Mouse (Mus musculus) right cerebral cortex, adult 2 months (tissue): ENCODE data around the gene Phf12.

Source experiments
- DNase-seq, 2 experiments: peaks; one replicate each; pipeline ENCODE4 v3.0.0; 2021 to 2022; ENCODE audit warnings: low spot score in 2 of 2

The Phf12 gene

DNA sequence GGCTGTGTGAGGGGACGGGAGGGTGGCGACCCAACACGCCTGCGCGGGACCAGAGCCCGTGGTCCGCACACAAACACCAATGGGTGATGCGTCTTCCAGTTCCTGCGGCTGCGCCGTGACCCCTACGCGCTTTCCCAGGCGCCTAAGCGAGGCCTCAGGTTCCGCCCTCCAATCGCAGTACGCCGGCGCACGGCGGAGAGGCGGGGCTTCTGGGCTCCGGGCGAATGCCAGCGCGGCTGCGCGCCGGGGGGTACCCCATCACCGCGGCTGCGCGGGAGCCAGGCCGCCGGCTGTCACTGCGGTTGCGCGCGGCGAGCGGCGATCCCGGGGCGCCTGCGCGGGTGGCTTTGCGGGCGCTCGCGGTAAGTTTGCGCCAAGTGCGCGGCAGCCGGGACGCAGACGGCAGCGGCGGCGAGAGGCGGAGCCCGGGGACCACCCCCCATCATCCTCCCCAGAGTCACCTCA, at the start of gene Phf12:
Phf12 (plus strand) TSS at position 314 of the 465 bp plus-strand sequence.
- peak; percentile 99 to 100 for DNase-seq

DNA sequence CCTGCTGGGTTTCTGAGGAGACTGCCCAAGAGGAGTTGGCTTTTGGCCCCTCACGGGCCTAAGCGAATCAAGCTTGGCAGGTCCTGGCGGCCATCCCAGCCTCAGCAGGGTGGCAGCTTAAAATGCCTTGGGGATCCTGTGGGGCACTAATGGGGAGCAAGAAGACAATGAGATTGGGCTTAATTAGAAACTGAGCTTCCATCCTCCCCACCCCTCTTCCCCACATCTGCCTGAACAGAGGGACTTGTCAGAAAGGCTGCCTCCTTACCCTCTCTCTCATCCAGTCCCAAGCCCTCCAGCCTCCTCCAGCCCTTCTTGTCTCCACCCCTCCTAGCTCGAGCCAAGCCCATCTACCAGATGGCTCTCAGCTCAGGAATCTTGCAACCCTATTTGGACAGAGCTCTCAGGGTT, 48.4 kb upstream of the Phf12 start:
- no peak for DNase-seq

DNA sequence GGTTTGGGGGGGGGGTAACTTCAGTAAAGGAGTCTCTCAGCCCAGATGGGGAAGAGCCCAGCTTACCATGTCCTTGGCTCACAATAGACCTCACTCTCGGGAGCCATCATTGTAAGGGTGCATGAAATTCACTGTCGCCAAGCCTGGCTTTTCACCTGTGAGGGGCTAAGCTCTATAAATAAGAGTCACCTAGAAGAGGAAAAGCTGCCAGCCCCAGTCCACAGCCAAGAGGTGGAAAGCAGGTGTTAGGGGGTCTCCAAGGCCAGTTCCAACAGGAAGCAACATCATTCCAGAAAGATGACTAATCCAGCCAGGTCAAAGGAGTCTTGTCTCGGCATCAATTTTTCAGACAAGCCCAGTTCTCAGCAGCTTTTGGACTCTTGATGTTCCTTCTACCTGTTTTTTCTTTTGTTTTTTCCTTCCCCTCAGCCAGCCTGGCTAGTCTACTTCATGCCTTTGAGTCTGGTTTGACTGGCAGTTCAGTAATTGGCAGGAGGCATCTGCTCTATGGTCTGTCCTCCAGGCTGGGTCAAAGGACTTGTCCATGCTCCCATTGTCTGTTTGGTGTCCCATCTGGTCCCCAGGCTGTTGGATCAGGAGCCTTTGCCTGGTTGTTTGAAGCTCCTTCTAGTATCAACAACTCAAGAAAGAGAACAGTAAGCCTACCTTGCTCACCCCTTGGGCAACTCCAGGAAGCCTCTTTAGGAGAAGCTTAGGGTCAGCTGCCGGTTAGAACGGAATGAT, 47.8 kb upstream of the Phf12 start:
- DNase-seq: no peak

DNA sequence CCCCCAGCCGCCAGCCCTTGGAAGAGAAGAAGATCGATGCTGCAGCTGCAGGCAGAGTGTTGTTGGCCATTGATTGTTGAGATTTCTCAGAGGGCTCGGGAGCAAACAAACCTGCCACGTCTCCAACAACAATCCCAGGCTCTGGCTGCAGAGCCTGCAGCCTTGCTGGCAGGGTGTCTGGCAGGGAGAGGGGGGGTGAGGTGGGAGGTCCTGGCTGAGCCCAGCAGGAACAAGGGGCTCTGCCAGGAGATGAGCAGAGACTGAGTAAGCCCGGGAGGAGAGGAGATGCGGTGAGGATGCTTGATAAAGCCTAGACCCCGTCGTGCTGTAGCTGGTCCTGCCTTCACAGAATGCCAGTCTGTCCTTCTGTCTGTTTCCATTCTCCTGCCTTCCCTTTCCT, 45.7 kb upstream of the Phf12 start:
- no peak for DNase-seq

DNA sequence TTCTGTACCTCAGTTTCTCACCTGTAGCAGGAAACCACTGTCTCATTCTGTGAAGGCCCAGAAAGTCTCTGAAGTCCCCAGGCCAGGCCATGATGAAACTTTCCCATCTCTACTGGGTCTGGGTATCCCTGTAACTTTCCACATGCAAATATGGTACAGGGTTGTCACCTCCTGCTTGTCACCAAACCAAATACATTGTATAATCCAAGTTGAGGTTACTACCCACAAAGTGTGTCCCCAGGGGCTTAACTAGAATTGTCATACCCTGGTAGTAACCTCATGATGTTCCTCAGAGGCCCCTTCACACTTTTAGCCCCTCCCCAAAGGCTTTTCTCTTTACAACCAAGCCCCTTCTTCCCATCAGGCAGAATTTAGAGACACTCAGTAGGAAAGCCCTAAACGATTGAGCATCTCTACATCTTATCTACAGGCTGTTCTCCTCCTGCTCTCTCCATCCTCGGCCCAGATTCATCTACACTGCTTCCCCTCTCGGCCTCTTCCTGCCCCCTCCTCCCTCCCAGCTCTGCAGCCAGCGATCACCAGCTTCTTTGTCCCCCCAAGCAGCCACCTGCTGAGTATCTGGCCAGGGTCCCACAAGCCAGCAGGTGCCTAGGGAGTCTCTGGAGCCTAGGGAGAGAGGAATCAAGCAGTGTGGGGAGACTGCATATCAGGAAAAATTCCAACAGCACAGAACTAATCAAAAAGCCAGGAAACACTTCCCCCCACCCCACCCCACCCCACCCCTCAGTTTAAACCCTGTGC, 44.7 kb upstream of the Phf12 start:
- no peak for DNase-seq

DNA sequence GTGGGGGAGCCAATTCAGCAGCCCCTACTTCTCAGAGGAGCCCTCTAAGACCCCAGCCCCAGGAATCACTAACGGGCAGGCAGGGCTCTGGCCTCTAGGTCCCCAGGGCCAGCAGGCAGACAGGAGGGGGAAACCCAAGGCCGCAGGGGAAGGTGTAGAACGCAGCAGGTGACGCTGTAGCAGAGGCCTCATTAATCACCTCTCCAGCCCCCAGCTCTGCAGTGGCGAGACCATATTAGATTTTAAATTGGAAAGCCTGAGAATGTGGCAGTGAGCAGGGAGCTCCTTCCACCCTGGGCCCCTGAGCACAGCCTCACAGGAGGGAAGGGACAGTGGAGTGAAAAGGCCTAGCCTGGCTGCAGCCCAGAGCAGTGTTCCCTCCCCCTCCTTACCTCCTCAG, 40.3 kb upstream of the Phf12 start:
- DNase-seq: no peak

GRCm38 (mm10) chr11:77947860-77948259, 34.7 kb upstream of the Phf12 start:
- DNase-seq: no peak

DNA sequence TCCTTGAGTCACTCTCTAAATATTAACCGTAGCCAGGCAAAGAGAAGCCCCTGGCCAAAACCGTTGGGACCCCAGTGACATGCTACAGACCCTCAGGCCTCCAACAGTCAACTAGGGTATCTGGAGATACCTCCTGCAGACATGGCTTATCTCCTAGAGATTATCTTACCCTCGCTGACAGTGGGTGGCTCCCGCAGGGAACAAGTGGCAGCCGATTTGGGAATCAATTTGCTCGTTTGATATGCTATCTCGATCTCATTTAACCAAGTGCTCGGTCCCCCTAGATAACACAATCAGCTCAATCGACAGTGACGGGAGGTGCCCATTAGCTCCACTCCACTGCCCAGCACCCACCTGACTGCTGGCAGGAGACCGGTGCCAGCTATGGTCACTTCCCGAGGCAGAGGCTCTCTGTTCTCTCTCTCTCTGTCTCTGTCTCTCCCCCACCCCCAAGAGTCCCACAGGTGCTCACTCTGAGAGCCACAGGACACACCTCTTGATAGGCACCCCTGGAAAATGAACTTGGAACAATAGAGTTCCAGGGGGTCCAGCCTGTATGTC, 32.3 kb upstream of the Phf12 start:
- no peak for DNase-seq

DNA sequence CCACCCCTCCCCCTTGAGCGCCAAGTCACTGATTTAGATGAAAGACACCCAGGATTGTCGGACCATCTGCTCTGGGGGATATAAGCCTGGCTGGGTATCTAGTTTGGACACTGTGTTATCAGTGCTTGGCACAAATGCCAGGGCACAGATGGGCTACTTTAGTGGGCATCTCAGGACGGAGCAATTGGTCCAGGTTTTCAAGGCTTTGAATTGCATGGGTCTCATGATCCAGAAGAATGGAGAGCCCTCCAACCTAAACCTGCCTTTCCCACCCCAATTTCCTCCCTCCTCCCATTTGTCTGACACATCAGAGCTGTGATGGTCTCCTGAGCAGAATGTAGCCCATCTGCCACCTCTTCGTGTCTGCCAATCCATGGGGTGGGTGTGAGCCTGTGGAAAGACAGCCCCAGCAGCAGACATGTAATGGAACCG, 31.7 kb upstream of the Phf12 start:
- peak in 1 of 2 experiments; percentile 52 for DNase-seq

- DNase-seq: no peak
Measured at GRCm38 (mm10) chr11:77953671-77954070, 28.9 kb upstream of the Phf12 start.

DNA sequence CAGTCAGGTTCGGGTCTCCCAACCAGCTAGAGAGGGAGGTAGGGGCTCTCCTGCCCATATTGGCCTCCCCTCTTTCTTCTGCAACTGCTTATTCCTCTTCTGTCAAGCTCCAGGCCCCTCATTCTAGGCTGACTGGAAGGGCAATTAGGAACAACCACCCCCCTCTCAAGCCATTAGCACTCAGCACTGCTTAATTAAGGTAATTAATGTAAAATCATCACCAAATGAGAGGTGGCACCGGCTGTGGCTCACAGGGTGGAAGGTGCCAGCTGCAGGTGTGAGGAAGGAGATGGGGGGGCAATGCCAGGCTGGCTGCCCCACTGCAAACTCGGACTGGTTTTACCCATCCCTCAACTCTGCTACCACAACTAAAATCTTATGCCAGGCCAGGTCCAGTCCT, 26.1 kb upstream of the Phf12 start:
- DNase-seq: no peak

GRCm38 (mm10) chr11:77958268-77958667, 24.3 kb upstream of the Phf12 start:
- DNase-seq: no peak

- DNase-seq: no peak
Measured at GRCm38 (mm10) chr11:77958932-77959331, 23.6 kb upstream of the Phf12 start.

DNA sequence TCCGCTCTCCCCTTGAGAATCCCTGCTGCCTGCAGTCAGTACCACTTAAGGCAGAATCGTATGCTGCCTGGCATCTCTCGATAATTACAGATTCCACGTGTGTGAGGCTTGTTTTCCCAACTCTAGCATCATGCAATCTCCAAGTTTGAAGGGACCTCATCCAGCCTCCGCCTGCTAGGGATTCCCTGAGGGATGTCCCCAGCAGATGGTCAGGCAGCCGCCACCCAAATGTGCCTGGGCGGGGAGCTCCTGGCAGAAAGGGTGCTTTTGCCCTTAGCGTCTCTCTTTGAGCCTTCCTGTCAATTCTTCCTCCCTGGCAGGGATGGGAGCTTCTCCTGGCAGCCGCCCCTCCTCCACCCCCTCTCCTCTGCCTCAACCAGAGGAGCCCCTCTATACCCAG, 22.4 kb upstream of the Phf12 start:
- peak; percentile 75 to 80 for DNase-seq

DNA sequence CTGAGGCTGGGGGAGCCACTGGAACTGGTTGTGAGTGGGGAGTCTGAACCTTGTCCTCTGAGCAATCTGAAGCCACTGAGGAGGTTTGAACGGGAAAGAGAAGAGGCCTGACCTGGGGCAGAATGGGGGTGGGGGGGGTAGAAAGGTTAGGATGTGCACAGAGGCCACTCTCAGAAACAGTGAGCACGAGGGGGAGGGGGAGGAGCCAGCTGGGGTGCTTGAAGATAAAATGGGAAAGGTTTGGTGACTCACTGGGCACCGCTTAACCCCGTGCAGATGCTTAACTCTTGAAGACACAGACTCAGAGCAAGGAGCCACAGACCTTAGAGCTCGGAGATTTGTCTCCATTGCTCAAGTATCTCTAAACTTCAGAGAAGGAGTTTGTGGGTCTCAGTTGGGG, 21.7 kb upstream of the Phf12 start:
- no peak for DNase-seq

GRCm38 (mm10) chr11:77962946-77963345, 19.6 kb upstream of the Phf12 start:
- DNase-seq: no peak

- DNase-seq: no peak
Measured at GRCm38 (mm10) chr11:77964415-77965095, 18.0 kb upstream of the Phf12 start.

DNA sequence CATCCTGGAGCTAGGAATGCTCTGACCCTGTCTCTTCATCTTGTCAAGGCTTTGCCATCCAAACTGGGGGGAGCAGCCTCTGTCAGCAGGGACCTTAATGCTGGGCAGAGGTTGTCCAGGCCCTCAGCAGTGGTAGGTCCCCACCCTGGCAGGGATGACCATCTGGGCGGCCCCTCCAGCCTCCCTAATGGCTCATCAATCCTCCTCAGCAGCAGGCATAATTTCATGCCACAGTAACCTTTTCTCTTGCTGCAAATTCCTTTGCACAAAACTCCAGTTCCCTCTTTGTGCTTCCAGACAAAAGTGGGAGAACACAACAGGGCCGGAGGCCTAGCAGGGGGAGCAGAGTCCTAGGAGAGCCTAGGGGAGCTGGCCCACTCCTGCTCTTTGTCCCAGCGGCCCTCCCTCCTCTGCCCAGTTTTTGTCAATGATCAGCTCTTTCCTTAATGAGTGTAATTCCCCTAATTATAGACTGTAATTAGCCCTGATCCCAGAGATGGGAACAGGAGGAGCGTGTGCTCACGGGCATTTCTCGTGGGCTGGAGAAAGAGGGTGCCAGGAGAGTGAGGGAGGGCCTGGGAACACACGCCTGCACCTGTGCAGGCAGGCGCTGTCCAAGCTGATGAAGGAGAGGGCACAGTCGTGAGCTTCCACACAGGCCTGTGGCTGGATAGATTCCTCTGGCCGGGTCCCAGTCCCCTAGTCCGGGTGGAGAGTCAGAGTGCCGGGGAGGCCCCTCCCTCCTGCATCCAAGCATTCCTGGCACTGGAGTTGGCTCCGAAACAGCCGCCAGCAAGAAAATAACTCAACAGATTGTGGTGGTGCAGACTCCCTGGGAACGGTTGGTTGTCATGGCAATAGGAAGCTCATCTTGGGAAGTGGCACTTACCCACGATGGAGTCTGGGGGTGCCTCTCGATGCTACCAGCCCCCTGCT, 17.2 kb upstream of the Phf12 start:
- DNase-seq: peak; percentile 84 to 91

- DNase-seq: no peak
Measured at GRCm38 (mm10) chr11:77966037-77966391, 16.5 kb upstream of the Phf12 start.

- peak; percentile 88 to 90 for DNase-seq
Measured at GRCm38 (mm10) chr11:77967114-77967513, 15.4 kb upstream of the Phf12 start.

DNA sequence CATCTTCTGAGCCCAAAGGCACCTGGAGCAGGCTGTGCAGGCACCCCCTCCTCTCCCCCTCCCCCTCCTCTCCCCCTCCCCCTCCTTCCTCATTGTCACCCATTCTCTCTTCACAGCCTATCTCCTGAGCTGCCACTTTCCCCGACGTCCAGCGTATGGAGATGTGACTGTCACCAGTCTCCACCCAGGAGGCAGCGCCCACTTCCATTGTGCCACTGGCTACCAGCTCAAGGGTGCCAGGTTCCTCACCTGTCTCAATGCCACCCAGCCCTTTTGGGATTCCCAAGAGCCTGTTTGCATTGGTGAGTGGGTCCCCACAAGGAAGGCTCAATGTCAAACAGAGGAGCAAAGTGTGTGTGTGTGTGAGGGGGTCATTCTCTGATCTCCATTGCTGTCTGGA, 13.8 kb upstream of the Phf12 start:
- no peak for DNase-seq
